Mouse (Mus musculus) frontal cortex, postnatal 14 days (tissue): ENCODE results near the gene Rec114.

Experiments used
- DNase-seq, 2 experiments: peaks; one replicate each; pipeline ENCODE4 v3.0.0; 2022; ENCODE audit warnings: low spot score in 2 of 2

Rec114 gene

DNA sequence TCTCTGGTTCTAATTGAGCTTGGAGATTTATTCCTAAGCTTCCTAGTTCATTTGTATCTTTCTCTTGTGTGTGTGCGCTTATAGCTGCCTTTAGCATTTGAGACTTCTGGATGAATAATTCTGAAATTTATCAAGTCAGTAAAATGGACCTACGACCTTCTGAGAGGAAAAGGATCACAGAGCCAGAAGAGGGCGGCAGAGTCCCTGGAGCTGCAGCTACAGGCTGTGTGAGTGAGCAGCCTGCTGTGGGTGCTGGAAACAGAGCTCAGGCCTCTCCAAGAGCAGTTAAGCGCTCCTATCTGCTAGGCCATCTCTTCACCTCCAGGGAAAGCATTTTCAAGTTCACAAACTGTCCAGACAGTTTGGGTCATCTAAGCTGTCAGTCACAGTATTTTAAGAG lies 81.8 kb downstream of the Rec114 start:
- DNase-seq = no peak

DNA sequence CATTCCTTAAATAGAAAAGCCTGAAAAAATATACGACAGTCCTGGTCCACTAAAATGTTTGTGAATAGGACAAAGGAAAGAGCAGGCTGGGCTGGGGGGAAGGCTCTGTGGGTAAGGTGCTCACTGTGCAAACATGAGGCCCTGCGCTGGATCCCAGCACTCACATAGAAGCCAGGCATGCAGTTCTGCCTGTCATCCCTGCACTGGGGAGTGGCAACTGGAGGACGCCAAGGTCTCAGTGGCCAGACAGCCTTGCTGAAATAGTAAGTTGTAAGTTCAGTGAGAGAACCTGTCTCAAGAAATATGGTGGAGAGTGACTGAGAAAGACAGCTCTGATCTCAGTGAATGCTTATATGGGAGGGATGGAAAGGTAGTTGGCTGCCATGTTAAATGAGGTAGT lies 83.1 kb downstream of the Rec114 start:
- DNase-seq = no peak

DNA sequence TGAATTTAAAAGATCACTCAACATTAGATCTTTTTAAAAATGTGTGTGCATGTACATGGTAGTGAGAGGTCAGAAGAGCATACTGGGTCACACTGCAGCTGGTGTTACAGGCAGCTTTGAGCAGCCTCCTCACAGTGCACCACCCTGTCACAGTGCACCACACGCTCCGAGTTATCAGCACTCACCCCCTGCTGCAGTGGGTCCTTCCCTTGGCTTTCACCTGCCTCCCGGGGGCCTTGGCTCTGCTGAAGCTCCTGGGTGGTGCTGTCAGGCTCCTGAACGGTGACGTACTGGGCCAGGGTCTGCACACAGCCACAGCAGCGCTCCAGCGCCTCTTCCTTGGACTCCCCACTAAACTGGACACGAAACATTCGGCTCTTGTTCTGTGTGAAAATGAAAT lies 83.8 kb downstream of the Rec114 start:
- no peak for DNase-seq

DNA sequence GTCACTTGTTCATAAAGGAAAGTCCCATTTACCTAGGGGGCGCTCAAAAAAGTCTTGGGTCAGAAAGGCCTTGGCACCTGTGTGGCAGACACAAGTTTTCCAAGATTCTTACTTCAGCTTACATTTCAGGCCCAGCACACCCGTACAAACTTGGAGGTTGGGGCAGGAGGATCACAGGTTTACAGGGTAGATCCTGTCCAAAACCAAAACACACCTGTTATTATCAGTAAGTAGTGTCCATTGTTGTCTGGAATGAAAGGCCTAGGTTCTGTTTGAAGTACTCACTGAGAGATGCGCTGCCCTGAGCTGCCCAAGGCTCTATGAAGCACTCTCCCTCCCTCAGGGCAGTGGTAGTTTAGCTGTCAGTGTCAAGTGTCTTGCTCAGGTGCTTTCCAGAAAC lies 84.4 kb downstream of the Rec114 start:
- DNase-seq = no peak

DNA sequence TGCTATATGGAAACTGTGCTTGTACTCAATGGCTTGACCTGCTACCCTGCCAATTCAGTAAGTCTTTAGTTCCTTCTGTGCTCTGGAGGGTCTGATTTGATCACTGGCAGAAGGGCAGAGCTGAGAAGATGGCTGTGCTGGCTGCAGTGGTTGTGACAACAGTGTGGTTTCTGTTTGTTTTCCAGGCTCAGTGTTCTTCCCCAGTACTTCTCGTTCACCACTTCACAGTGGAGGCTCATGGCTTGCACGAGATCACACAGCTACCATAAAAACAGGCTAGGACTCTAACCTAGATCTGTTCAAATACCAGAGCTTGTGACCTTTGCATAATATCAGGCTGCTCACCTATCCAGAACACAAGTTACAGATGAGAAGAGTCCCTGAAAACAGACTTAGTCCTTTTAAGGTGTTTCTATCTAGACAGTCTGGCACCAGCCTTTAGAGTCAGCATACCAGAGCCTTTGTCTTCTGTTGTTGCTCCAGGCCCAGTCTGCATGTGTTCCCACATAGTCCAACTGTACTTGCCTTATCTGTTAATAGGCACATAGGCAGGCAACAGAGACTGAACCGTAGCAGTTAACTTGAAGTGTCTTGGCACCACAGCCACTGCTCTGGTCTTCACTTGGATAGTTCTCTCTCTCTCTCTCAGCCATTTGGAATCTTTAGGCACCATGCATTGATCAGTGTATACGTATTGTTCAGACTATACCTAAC lies 85.0 kb downstream of the Rec114 start:
- no peak for DNase-seq

DNA sequence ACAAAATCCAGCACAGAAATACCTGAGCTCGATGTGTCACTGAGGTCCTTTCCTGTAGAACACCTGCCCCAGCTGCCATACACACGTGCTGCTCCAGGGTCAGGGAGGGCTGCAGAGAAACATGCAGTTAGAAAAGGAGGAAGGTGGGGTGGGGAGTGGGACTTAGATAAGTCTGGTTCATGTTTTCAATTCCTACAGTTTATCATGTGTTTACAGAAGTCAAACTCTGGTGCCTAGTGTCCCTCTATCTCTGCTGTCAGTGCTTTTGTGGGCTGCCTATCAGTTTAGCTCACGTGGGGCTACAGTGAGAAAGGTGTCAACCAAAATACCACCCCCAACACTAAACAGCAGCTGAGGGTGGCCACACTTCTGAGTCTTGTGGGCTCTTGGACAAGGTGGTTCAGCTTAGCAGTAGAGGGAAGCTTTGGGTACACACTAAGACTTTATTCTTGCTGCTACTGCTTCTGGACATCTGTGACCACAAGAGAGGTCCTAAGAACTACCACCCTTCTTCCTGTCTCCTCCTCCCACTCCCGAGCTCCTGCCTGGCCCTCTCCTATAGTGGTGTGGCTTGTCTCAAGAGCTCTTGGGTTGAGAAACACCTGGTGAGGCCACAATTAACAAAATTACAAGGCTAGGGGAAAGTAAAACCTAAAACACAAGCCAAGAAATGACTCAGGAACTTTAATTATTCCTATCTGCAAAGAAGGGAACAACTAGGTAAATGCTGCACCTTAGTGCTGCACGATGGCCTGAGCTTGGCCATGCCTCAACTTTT lies 85.8 kb downstream of the Rec114 start:
- DNase-seq = no peak

DNA sequence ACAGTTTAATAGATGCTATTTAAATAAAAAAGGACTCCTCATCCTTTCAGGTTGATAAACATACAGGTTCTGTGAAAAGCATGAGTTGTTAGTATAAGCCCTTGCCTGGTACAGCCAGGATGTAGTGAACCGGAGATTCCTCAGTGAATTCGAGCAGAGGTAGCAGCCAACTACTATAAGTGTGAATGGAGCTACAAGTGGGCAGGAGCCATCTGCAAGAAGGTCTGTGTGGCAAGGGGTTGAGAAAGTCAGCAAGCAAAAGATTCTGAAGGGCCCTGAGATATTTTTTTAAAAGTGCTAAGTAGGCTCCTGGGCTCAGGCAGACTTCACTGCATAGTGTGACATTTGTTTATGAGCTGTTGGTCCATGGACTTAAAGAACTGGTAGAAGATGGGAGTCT lies 86.9 kb downstream of the Rec114 start:
- no peak for DNase-seq

DNA sequence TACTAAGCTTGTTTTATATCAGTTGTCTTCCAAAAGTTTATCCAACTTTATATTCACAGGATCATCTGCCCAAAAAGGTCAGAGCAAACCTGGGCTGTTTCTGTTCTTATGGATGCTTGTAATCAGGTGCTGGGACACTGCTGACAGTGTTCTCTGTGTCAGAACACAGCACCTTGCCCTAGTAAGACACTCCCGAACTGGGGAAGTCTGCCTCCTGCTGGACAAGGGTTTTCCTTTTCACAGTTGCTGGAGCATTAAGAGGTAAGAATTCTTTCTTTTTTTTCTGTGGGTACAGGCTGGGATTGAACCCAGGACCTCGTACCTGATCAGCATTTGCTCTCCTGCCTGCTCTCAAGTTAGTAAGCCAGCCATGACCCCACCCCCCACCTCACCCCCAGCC lies 87.4 kb downstream of the Rec114 start:
- DNase-seq = no peak

DNA sequence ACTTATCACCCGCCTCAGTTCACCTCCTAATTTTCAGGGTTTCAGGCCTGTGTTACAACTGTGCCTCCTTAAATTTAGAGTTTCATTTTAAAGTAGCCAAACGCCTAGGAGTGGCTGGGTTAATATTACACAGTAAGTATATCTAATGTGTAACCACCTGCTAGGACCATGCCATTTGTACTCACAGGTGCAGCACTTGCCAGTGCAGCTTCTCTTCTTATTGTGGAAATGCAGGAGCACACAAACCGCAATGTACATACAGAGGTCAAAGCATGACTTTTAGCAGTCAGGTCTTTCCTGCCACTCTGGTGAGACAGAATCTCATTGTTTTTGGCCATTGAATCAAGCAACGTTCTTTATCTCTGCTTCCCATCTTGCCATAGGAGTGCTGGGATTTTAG lies 89.3 kb downstream of the Rec114 start:
- DNase-seq = no peak

DNA sequence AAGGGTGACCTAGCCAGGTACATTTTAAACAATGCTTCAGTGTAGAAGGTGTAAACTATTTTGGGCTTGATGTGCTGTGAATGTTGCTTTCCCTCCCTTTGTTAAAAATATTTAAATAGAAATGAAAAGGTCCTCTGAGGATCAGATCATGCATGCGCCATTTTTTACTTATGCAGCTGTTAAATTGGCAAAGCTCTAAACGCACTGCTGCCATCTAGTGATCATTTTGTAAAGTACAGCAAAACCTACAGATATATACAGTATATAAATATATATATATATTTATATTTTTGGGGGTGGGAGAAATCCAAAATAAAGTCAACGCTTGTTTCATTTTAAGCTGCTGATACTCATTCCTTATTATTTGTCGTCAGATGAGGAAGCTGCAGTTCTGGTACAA lies 91.8 kb downstream of the Rec114 start:
- no peak for DNase-seq

DNA sequence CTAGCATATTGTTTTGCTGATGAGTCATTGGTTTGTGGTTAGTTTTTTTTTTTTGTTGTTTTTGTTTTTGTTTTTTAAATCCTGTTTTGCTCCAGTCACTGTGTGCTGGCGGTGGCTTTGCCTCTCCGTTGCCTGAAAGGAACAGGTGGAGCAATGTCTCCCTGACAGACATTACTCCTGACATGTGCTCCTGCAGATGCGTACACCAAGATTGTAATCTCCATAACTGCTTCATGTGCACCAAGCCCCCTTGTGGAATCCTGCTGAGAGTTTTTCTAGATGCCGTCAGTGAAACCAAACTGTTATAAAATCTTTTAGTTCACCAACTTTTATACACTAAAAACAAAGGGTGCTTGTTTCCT lies 94.5 kb downstream of the Rec114 start:
- no peak for DNase-seq

DNA sequence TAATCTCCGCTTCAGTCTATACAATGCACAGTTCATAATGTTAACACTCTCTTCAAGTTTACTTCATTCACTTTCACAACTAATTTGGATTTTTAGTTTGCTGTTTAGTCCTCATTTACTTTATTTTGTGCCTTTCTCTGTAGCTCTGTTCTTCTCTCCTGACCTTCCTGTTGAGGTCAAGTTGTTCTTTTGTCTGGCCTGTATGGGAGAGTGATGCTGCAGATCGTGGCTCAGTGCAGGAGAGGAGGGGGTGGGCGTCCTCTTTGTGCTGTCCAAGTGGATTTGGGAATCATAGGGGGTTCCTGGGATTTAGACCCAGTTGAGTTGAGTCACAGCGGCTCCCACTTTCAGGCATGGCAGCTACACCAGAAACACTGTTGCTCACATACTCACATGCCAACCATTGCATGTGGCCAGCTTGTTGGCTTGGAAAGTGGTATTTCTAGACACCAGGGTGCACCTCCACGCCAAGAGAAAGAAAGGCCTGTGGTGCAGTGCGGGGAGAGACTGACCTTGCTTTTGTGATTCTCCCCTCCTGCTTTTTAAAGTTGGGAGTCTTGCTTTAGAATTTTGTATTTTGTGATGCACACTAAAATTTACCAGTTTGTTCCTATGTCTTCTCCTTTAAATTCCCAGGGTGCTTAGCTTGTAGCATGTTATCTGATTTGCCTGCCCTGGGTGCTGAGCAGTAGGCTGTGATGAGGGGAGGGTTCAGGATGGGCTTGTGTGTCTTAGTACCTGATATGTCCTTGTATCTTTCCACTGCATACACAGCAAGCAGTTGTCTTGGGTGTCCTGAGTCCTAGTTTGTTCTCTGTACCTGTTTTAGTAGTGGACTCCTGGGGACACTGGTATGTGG lies 95.1 kb downstream of the Rec114 start:
- DNase-seq = no peak

DNA sequence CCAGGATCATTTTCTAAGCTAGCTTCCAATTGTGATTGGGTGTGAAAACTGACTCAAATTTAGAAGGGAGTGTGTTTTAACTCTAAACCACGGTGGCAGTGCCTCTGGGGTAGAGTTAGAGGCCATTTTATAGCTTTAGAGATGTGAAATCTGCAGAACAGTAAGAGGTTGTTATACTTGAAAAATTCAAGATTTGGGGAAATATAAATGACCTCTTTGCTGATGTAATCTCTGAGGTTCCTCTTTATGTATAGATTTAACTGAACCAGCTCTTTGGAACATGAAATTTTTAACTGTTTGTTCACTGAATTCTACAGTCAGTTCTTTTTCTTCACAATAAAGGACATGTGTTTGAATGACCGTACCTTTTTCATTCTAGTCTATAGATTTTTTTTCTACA lies 113.3 kb downstream of the Rec114 start:
- no peak for DNase-seq

DNA sequence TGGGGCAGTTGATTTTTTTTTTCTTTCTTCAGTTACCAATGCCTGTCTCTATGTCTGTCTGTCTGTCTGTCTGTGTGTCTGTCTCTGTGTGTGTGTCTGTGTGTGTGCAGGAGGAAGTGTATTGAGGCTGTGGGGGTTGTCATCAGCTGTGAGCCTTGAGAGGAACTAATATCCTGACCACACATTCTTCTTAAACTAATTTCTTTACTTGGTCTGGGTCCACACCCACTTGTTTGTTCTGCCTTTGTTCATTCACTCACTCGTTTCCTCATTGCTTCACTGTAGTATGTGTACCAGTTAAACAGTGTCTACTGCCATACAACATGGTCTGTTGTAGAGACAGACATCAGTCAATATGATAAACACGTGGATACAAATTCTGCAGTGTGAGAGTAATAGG lies 116.6 kb downstream of the Rec114 start:
- no peak for DNase-seq

DNA sequence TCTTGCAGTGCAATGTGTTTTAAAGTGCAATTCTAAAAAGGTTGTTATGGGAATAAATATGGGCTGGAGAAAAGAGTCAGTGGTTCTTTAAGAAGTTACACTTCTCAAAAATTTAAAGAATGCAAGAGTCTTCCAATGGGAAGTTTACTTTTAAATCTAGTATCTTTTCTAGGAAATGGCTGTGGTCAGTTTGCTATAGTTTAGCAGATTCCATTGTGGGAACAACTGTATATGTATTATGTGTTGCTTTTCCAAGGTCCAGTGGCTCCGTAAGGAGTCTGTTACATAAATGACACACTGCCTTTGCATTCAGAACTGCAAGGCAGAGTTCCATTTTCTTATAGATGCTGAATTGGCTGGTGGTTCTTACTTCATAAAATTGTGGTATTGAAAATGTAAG lies 120.8 kb downstream of the Rec114 start:
- no peak for DNase-seq

DNA sequence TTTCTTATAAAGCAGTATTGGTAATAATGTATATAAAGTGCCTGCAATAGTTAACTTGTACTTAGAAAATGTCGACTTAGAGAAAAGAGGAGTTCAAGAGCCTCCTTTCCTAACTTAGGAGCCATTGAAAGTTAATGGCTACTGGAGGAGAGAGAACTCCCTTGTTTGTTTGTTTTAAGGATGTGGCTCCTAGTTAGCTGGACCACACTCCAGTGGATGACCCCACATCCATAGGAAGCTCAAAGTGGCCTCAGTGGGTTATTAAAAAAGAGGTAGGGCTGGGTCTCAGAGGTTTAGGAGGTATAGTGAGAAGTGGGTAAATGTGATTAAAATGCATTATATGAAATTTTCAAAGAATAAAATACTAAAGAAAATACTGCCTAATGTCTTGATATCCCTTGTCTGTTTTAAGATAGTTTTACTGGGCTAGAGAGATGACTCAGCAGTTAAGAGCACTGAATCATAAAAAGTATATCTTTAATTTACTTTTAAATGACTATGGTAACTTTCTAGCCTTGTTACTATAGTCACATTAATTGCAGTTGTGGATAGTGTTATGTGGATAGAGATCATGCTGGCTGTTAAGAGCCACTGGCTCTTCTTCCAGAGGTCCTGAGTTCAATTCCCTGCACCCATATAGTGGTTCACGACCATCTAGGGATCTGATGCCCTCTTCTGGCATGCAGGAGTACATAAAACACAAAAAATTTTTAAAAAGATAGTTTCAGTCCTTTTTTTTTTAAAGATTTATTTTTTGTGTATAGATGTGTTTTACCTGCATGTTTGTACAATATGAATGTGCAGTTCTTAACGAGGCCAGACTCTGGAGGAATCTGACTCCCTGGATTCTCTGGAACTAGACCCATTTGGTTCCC lies 128.5 kb downstream of the Rec114 start:
- DNase-seq = no peak

DNA sequence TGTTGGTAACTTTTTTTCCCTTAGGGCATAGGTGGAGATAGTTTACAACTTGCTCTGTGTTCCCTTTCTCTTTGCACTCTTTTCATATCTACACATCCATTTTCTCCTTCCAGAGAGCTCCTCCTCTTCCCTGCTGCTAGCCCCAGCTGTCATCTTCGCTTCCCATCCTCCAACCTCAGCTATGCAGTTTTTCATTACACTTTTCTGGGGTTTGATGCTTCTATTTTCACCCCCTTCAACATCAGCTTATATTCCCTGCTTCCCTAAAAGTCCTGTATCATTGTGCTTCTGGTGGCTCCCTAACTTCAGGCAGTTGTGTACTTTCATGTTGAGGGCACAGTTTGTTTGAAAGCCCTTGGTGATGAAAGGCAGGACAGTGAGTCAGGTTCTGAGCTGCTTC lies 130.0 kb downstream of the Rec114 start:
- no peak for DNase-seq
